Mouse (Mus musculus) liver, embryonic 12.5 days (tissue): Measurements from ENCODE around the gene Krtap31-1. TPM values are rescaled to one million over a fixed set of nuclear protein-coding genes. Genes with fewer than 3 reads are reported as not detected.
"Not testable (repeated sequence)": the region's sequence is repeated elsewhere in the genome, so short reads cannot be mapped to it uniquely, and the experiment has no call there.

Experiments used
- ATAC-seq: fragments of 200-750 bp; cut with Nextera tagmentation; 2 replicates; pipeline ENCODE4 v1.8.0; 2017; ENCODE audit warnings: moderate number of reproducible peaks, mild to moderate bottlenecking, moderate library complexity
- H3K27ac ChIP-seq: fragments of 300-500 bp; sonication (generic); 2 replicates; pipeline ENCODE4 v1.5.1; 2016; ENCODE audit warnings: mild to moderate bottlenecking
- H3K27me3 ChIP-seq: fragments of 300-500 bp; sonication (generic); replicated peaks from 2 replicates; pipeline ENCODE4 v1.6.1; 2016; ENCODE audit warnings: mild to moderate bottlenecking, moderate library complexity
- H3K36me3 ChIP-seq: fragments of 300-500 bp; sonication (generic); 2 replicates; pipeline ENCODE4 v1.6.1; 2016; ENCODE audit warnings: mild to moderate bottlenecking, moderate library complexity
- H3K4me1 ChIP-seq: fragments of 300-500 bp; sonication (generic); 2 replicates; pipeline ENCODE4 v1.6.1; 2016
- H3K4me2 ChIP-seq: fragments of 300-500 bp; sonication (generic); 2 replicates; pipeline ENCODE4 v1.6.1; 2016; ENCODE audit warnings: mild to moderate bottlenecking, moderate library complexity
- H3K4me3 ChIP-seq: fragments of 300-500 bp; sonication (generic); 2 replicates; pipeline ENCODE4 v1.5.1; 2016; ENCODE audit warnings: mild to moderate bottlenecking, moderate library complexity
- H3K9ac ChIP-seq: fragments of 300-500 bp; sonication (generic); 2 replicates; pipeline ENCODE4 v1.6.1; 2016; ENCODE audit warnings: mild to moderate bottlenecking, moderate library complexity
- H3K9me3 ChIP-seq: fragments of 300-500 bp; sonication (generic); replicated peaks from 2 replicates; pipeline ENCODE4 v1.6.1; 2016; ENCODE audit warnings: mild to moderate bottlenecking, moderate library complexity
- WGBS: fragments of 180-500 bp; shearing (Covaris S2); methylation state at CpG from one replicate; pipeline ENCODE4 v1.1.7; 2016; ENCODE audit not compliant: insufficient replicate concordance; 5-methylcytosine and 5-hydroxymethylcytosine counted together
- polyA plus RNA-seq: library from polyadenylated mRNA; unstranded; fragments of >200 nt; fragmentation: Nextera tagmentation; extraction: Ambion mirVana; gene quantifications from 2 replicates; pipeline ENCODE4 v1.2.1, GENCODE M21; 2016

Gene Krtap31-1
- polyA plus RNA-seq: not detected in 2 replicates

- no peak for ATAC-seq
- Histone ChIP-seq H3K9me3 (no peaks in the 10 kb centered on the region), H3K4me1 (no peaks in the 10 kb centered on the region), H3K27me3 (no peaks in the 10 kb centered on the region), H3K4me2 (no peak within 1 kb of the TSS), H3K9ac (no peak within 1 kb of the TSS), H3K27ac (no peak within 1 kb of the TSS), H3K4me3 (no peak within 1 kb of the TSS), H3K36me3 (no peaks in the 10 kb centered on the region)
- 61% methylated on average over 2 of the region's 2 CpGs for WGBS
Observed at GRCm38 (mm10) chr11:99907620-99908019, at the start of gene Krtap31-1. Gene Krtap31-1, plus strand, starts transcription at chr11:99907920.

DNA sequence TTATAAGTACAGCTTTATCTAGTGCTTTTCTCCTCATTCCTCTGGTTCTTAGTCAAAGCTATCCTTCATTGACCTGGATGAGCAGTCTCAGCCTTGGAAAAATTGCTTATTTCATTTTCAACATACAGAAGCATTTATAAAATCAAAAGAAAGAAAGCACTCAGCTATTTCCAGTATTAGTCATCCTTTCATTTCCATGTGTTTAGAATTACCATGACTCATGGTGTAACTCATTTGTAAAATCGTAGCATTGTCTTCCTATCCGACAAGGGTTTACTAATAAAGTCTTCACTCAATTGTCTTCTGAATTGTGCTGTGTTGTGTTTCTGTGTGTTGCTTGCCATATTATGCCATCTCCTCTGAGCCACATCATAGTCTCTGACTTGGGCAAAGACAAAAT lies 49.0 kb upstream of the Krtap31-1 start:
- Histone ChIP-seq H3K36me3 (no peaks in the 10 kb centered on the region), H3K27me3 (no peaks in the 10 kb centered on the region), H3K9me3 (no peaks in the 10 kb centered on the region), H3K4me2 (no peak overlapping the region), H3K9ac (no peak overlapping the region), H3K4me1 (no peaks in the 10 kb centered on the region), H3K27ac (no peak overlapping the region), H3K4me3 (no peak overlapping the region)
- 61% methylated on average over 2 of the region's 2 CpGs for WGBS
- ATAC-seq: no peak

DNA sequence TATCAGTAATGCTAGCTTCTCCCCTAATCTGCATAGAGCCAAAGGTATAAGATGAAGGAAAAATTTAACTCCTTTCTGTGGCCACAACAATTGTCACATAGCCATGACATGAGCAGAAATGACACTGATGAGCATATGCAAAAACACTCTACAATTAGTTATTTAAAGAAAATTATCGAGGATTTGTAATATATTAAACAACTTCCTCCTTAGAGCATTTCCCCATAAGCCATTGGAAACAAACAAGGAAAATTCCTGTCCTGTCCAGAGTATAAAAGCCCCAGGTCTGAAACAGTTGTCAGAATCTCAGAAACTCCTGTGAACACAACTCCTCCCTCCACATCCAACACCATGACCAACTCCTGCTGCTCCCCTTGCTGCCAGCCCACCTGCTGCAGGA lies 43.5 kb upstream of the Krtap31-1 start, which contains the start of gene Gm11559:
Gene Gm11559, plus strand, starts transcription at position 301 of the 400 bp plus-strand sequence.
- not testable (repeated sequence) for H3K9ac ChIP-seq, H3K9me3 ChIP-seq, H3K4me1 ChIP-seq, H3K27me3 ChIP-seq, H3K4me2 ChIP-seq, ATAC-seq, H3K4me3 ChIP-seq, H3K27ac ChIP-seq, H3K36me3 ChIP-seq
- 24% methylated on average over 1 of the region's 1 CpGs for whole genome bisulfite sequencing

GRCm38 (mm10) chr11:99873089-99873488 lies 34.6 kb upstream of the Krtap31-1 start, which contains the start of gene Krtap9-1:
Gene Krtap9-1, plus strand, starts transcription at chr11:99873389.
- not testable (repeated sequence) for H3K27ac ChIP-seq, ATAC-seq, H3K27me3 ChIP-seq, H3K36me3 ChIP-seq, H3K4me1 ChIP-seq, H3K9ac ChIP-seq, H3K9me3 ChIP-seq, H3K4me3 ChIP-seq, H3K4me2 ChIP-seq
- 76% methylated on average over 1 of the region's 1 CpGs for WGBS

DNA sequence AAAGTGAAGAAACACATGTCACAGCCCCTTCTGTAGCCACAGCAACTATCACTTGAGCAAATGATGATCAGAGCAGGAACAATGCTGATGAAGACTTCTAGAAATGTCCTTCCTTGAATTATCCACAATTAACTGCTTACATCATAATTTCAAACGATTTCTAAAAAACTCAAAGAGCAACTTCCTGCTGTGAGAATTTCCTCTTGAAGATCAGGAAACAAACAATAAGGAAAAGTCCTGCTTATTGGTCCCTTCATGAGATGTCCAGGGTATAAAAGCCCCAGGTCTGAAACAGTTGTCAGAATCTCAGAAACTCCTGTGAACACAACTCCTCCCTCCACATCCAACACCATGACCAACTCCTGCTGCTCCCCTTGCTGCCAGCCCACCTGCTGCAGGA lies 28.8 kb upstream of the Krtap31-1 start, which contains the start of gene Gm11567:
Gene Gm11567, plus strand, starts transcription at position 301 of the 400 bp plus-strand sequence.
- H3K9ac ChIP-seq, H3K4me3 ChIP-seq, H3K4me1 ChIP-seq, H3K9me3 ChIP-seq, H3K36me3 ChIP-seq, H3K4me2 ChIP-seq, H3K27me3 ChIP-seq, H3K27ac ChIP-seq, ATAC-seq: not testable (repeated sequence)
- WGBS: 10% methylated on average over 1 of the region's 1 CpGs

GRCm38 (mm10) chr11:99914451-99914850 lies 6.7 kb downstream of the Krtap31-1 start, which contains the start of gene Gm11565:
Gene Gm11565, plus strand, starts transcription at chr11:99914751.
- Histone ChIP-seq H3K9ac (no peak within 1 kb of the TSS), H3K4me3 (no peak within 1 kb of the TSS), H3K36me3 (no peaks in the 10 kb centered on the region), H3K27ac (no peak within 1 kb of the TSS), H3K4me2 (no peak within 1 kb of the TSS), H3K4me1 (no peaks in the 10 kb centered on the region), H3K27me3 (no peaks in the 10 kb centered on the region), H3K9me3 (no peaks in the 10 kb centered on the region)
- ATAC-seq: no peak
- WGBS: 66% methylated on average over 3 of the region's 3 CpGs

GRCm38 (mm10) chr11:99935991-99936390 lies 28.3 kb downstream of the Krtap31-1 start, which contains the start of gene Krtap31-2:
Gene Krtap31-2, plus strand, starts transcription at chr11:99936291.
- H3K27ac ChIP-seq: no peak within 1 kb of the TSS
- no peaks in the 10 kb centered on the region for H3K9me3 ChIP-seq
- H3K36me3 ChIP-seq: no peaks in the 10 kb centered on the region
- 62% methylated on average over 1 of the region's 1 CpGs for WGBS
- H3K4me2 ChIP-seq: no peak within 1 kb of the TSS
- H3K9ac ChIP-seq: no peak within 1 kb of the TSS
- no peak for ATAC-seq
- no peaks in the 10 kb centered on the region for H3K4me1 ChIP-seq
- no peak within 1 kb of the TSS for H3K4me3 ChIP-seq
- H3K27me3 ChIP-seq: no peaks in the 10 kb centered on the region

- H3K4me1 ChIP-seq: no peaks in the 10 kb centered on the region
- no peak overlapping the region for H3K4me3 ChIP-seq
- H3K9ac ChIP-seq: no peak overlapping the region
- ATAC-seq: no peak
- H3K4me2 ChIP-seq: no peak overlapping the region
- 56% methylated on average over 9 of the region's 9 CpGs for WGBS
- H3K36me3 ChIP-seq: no peaks in the 10 kb centered on the region
- no peak overlapping the region for H3K27ac ChIP-seq
- no peaks in the 10 kb centered on the region for H3K9me3 ChIP-seq
- H3K27me3 ChIP-seq: no peaks in the 10 kb centered on the region
Observed at GRCm38 (mm10) chr11:99937751-99938264, 30.1 kb downstream of the Krtap31-1 start.

GRCm38 (mm10) chr11:99948175-99948574 lies 40.5 kb downstream of the Krtap31-1 start, which contains the start of gene Krtap9-5:
Gene Krtap9-5, plus strand, starts transcription at chr11:99948475.
- H3K4me1 ChIP-seq: no peaks in the 10 kb centered on the region

More at GRCm38 (mm10) chr11:99948175-99948574, 40.5 kb downstream of the Krtap31-1 start, which contains the start of gene Krtap9-5:
- Histone ChIP-seq H3K9me3 (no peaks in the 10 kb centered on the region), H3K4me3 (no peak within 1 kb of the TSS), H3K4me2 (no peak within 1 kb of the TSS), H3K27me3 (no peaks in the 10 kb centered on the region), H3K36me3 (no peaks in the 10 kb centered on the region), H3K9ac (no peak within 1 kb of the TSS), H3K27ac (no peak within 1 kb of the TSS)
- WGBS: 62% methylated on average over 2 of the region's 2 CpGs
- ATAC-seq: no peak

Other genes starting within 250 kb of the Krtap31-1 start
- not detected in 2 replicates for gene Gm11563, start 249.0 kb upstream of the Krtap31-1 start, polyA plus RNA-seq
- gene Krtap4-6, start 242.0 kb upstream of the Krtap31-1 start, polyA plus RNA-seq: not detected in 2 replicates
- gene Gm14190, start 217.2 kb upstream of the Krtap31-1 start, polyA plus RNA-seq: not detected in 2 replicates
- gene Gm14180, start 173.6 kb upstream of the Krtap31-1 start, polyA plus RNA-seq: not detected in 2 replicates
- gene Gm11595, start 135.0 kb upstream of the Krtap31-1 start, polyA plus RNA-seq: not detected in 2 replicates
- gene Krtap4-8, start 127.2 kb upstream of the Krtap31-1 start, polyA plus RNA-seq: not detected in 2 replicates
- gene Krtap4-9, start 122.7 kb upstream of the Krtap31-1 start, polyA plus RNA-seq: not detected in 2 replicates
- gene Gm11596, start 114.5 kb upstream of the Krtap31-1 start, polyA plus RNA-seq: not detected in 2 replicates
- not detected in 2 replicates for gene Gm11569, start 109.0 kb upstream of the Krtap31-1 start, polyA plus RNA-seq
- not detected in 2 replicates for gene Gm11554, start 103.5 kb upstream of the Krtap31-1 start, polyA plus RNA-seq
- gene Krtap4-13, start 98.0 kb upstream of the Krtap31-1 start, polyA plus RNA-seq: not detected in 2 replicates
- gene Gm11564, start 92.3 kb upstream of the Krtap31-1 start, polyA plus RNA-seq: not detected in 2 replicates
- gene 2300003K06Rik, start 69.9 kb upstream of the Krtap31-1 start, polyA plus RNA-seq: not detected in 2 replicates
- gene Krtap4-16, start 56.3 kb upstream of the Krtap31-1 start, polyA plus RNA-seq: not detected in 2 replicates
- gene Gm11568, start 50.0 kb upstream of the Krtap31-1 start, polyA plus RNA-seq: not detected in 2 replicates
- gene Gm11559, start 43.4 kb upstream of the Krtap31-1 start, polyA plus RNA-seq: not detected in 2 replicates
- not detected in 2 replicates for gene Krtap9-1, start 34.5 kb upstream of the Krtap31-1 start, polyA plus RNA-seq
- not detected in 2 replicates for gene Gm11567, start 28.7 kb upstream of the Krtap31-1 start, polyA plus RNA-seq
- gene Gm11565, start 6.8 kb downstream of the Krtap31-1 start, polyA plus RNA-seq: not detected in 2 replicates
- not detected in 2 replicates for gene Krtap31-2, start 28.4 kb downstream of the Krtap31-1 start, polyA plus RNA-seq
- gene Krtap9-5, start 40.6 kb downstream of the Krtap31-1 start, polyA plus RNA-seq: not detected in 2 replicates
- not detected in 2 replicates for gene Krtap29-1, start 71.1 kb downstream of the Krtap31-1 start, polyA plus RNA-seq
- gene Krtap16-1, start 78.7 kb downstream of the Krtap31-1 start, polyA plus RNA-seq: not detected in 2 replicates
- not detected in 2 replicates for gene Krtap17-1, start 86.1 kb downstream of the Krtap31-1 start, polyA plus RNA-seq
- gene Krt33a, start 108.3 kb downstream of the Krtap31-1 start, polyA plus RNA-seq: not detected in 2 replicates
- gene Krt33b, start 121.9 kb downstream of the Krtap31-1 start, polyA plus RNA-seq: not detected in 2 replicates
- not detected in 2 replicates for gene Krt34, start 133.6 kb downstream of the Krtap31-1 start, polyA plus RNA-seq
- not detected in 2 replicates for gene Krt31, start 142.6 kb downstream of the Krtap31-1 start, polyA plus RNA-seq
- gene Krt32, start 180.3 kb downstream of the Krtap31-1 start, polyA plus RNA-seq: not detected in 2 replicates
- not detected in 2 replicates for gene Krt35, start 188.3 kb downstream of the Krtap31-1 start, polyA plus RNA-seq
- gene Krt36, start 197.7 kb downstream of the Krtap31-1 start, polyA plus RNA-seq: not detected in 2 replicates
- gene Krt13, start 213.6 kb downstream of the Krtap31-1 start, polyA plus RNA-seq: not detected in 2 replicates
- 0.28 and 0.36 TPM in 2 replicates for gene Krt15, start 228.0 kb downstream of the Krtap31-1 start, polyA plus RNA-seq
- gene Krt19, start 240.7 kb downstream of the Krtap31-1 start, polyA plus RNA-seq: 4.0 and 6.7 TPM in 2 replicates